Mouse (Mus musculus) right cerebral cortex, postnatal 14 days (tissue): ENCODE measurements around the gene Nradd.

ENCODE experiments used
- DNase-seq: peaks from one replicate; pipeline ENCODE4 v3.0.0; 2022

Gene Nradd

DNA sequence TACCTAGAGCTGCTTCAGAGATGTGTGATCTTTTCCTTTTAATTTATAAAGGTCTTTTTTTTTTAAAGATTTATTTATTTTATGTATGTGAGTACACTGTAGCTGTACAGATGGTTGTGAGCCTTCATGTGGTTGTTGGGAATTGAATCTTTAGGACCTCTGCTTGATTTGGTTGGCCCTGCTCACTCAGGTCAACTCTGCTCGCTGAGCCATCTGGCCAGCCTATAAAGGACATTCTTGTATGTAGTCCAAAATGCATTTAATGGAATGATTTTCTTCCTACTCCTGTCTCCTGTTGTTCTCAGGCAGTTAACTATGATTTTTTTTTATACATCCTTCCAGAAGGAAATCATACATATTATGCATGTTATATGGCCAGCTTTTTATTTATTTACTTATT, 40.7 kb downstream of the Nradd start:
- no peak for DNase-seq

DNA sequence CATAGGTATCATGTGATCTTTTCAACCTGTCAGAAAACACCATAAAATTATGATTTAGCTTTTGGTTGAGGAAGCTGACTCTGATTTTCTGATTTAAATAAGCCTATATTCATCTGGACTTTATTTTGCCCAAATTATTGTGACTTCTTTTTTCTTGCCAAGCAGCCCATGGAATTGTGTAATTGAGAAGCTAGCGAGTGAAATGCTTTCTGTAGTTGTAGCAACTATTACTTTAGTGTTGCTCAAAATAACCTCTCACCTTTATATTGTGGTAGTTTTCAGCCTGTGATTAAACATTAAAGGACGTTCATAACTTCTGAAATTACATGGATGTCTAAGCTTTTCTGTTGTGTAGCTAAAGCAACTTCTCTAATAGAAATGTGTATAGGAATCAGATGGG, 42.1 kb downstream of the Nradd start:
- no peak for DNase-seq
